Mouse (Mus musculus): ENCODE data around the gene Ifrd1. TPM values are rescaled to one million over a fixed set of nuclear protein-coding genes. Genes with fewer than 3 reads are reported as not detected.

Gene Ifrd1
- 156 and 163 TPM in 2 replicates for polyA plus RNA-seq (2015; fragmentation: Nextera tagmentation; extraction: Ambion mirVana)

DNA sequence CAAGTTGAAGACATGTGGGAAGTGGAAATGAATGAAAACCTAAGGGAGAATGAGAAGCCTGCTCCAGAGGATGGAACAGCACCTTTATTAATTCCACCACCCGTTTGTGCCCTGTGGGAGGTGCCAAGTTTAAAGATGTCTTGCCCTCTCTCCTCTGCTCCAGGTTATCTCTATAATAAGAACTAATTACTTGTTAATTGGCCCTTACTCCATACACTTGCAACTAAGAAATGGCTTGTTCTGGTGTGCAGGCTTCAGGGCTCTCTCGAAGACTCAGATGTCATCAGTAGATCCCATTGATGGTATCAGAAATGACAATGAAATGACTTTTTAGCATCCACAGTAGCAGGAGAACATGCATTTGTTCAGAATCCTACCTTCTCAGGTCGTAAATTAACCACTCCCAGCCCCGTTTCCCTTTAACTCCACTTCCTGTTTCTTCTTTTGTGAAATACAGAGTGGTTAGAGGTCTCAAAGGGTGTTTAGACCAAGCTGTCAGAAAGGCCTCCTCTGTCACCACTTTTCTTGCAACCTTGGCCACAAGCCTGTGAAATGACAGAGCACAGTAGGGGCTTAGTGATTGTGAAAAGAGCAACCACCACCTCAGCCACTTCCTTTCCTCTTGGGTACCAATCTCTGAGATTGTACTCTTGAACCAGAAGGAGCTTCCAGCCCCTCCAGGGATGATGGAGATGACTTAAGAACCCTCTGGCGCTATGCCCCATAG is at the start of gene Ifrd1:
Gene Ifrd1, minus strand, starts transcription at position 51 of the 727 bp plus-strand sequence.
- 82% methylated on average over 5 of the region's 5 CpGs for WGBS
- no peak within 1 kb of the TSS for H3K9ac ChIP-seq

DNA sequence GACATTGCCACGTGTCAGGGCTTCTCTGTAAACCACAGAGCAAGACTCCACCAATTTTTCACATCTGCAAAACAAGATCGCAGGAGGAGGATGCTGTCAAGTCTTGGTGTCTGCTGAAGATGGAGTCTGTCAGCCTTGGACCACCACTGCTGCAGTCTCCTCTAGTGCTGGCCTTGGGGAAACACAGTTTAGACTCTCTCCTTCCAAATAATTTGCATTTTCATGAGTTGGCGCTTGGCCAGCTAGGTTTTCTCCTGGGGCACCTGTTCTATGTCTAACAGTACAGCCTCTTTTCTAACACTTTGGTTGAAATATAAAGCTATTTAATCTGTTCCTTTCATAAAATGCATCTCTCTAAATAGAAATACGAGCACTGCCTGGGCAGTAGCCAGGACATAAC is 38.2 kb upstream of the Ifrd1 start:
- ATAC-seq (ENCODE audit: low FRiP score, low read depth): no peak
- no peak overlapping the region for H3K4me2 ChIP-seq
- H3K9me3 ChIP-seq: no peaks in the 10 kb centered on the region; the same call in 1 of the 2 replicates
- H3K27ac ChIP-seq (replicated peaks): no peak overlapping the region
- H3K27me3 ChIP-seq: no peaks in the 10 kb centered on the region
- WGBS: 80% methylated on average over 4 of the region's 4 CpGs
- H3K36me3 ChIP-seq: no peaks in the 10 kb centered on the region
- no peaks in the 10 kb centered on the region for H3K4me1 ChIP-seq (replicated peaks)
- no peak overlapping the region for H3K9ac ChIP-seq
- no peak overlapping the region for H3K4me3 ChIP-seq

More for the DNA sequence above, at the start of gene Ifrd1:
- Histone ChIP-seq H3K4me2 (no peak within 1 kb of the TSS), H3K9me3 (no peaks in the 10 kb centered on the region), H3K27ac (replicated peaks) (no peak within 1 kb of the TSS), H3K36me3 (no peaks in the 10 kb centered on the region), H3K4me3 (no peak within 1 kb of the TSS), H3K27me3 (no peaks in the 10 kb centered on the region), H3K4me1 (replicated peaks) (peaks cover 4% of the 10 kb centered on the region; the same call in 1 of the 2 replicates)
- ATAC-seq (ENCODE audit: low FRiP score, low read depth): no peak

DNA sequence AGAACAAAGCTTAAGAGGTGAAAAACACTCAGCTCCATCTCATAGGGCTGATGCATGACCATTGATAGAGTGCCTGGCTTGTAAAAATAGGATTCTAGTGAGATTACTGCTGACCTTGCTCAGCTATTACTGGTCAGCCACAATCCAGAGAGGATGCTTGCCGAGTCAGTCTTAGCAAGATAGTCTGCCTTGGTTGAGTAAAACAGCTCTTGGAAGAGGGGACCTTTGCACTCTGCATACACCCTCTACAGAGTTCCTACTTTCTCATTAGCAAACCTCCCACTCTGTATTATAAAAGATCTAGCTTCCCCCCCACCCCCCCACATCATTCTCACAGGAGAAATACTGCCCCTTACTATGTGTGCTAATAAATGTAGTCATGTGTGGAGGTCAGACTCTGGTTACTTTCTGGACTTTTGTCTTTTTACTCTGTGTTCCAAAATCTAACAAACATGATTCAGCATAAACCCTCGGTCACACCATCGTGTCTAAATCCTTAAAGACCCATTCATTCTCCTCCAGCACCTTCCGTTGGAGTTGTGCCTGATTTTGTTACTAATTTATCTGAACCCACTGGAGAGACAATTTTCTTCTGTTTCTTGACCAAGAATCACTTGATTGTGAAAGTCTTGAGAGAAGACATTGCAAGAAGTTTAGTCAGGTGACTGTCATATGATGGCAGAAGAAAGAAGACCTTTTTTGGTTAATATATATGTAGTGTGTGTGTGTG is 32.5 kb upstream of the Ifrd1 start:
- no peak overlapping the region for H3K9ac ChIP-seq
- H3K9me3 ChIP-seq: no peaks in the 10 kb centered on the region
- no peak overlapping the region for H3K4me3 ChIP-seq
- H3K36me3 ChIP-seq: no peaks in the 10 kb centered on the region
- no peak overlapping the region for H3K27ac ChIP-seq (replicated peaks)
- no peaks in the 10 kb centered on the region for H3K4me1 ChIP-seq (replicated peaks)
- no peak for ATAC-seq (ENCODE audit: low FRiP score, low read depth)
- H3K27me3 ChIP-seq: no peaks in the 10 kb centered on the region
- H3K4me2 ChIP-seq: no peak overlapping the region
- 93% methylated on average over 4 of the region's 4 CpGs for WGBS

DNA sequence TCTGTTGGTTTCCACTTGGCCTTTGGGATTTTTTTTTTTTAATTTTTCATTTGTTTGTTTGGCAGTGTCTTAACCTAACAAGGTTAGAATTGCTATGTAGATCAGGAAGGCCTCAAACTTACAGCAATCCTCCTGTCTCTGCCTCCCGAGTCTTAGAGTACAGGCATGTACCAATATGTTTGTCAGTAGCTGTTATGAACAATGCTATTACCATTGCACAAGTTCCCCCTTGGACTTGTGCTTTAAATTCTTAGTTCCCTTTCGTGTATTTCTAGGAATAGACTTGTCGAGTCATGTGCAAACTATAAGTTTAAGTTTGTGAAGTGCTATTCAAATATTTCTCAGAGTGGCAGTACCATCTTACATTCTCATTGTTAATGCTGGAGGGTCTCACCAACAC is 29.3 kb upstream of the Ifrd1 start:
- ATAC-seq (ENCODE audit: low FRiP score, low read depth): no peak
- 90% methylated on average over 3 of the region's 3 CpGs for WGBS
- Histone ChIP-seq H3K4me3 (no peak overlapping the region), H3K4me1 (replicated peaks) (no peaks in the 10 kb centered on the region), H3K9ac (no peak overlapping the region), H3K36me3 (no peaks in the 10 kb centered on the region), H3K27me3 (no peaks in the 10 kb centered on the region), H3K9me3 (no peaks in the 10 kb centered on the region), H3K27ac (replicated peaks) (no peak overlapping the region), H3K4me2 (no peak overlapping the region)

DNA sequence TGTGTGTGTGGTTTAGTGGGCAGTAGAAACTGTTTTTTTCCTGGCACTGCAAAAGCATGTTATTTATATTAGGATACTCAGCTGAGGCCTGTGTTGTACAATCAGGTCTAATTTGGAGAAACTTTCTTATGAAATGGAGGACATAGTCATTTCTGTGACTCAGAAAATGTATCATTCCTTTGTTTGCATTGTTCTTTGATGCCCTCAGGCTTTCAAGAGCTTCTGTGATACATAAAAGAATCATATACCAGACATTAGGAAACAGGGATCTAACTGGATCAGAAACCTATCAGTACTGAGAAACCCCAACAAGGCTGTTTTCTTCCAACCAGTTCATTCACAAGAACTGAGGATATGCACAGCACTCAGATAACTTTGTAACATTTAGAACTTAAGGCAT is 26.6 kb upstream of the Ifrd1 start:
- no peak overlapping the region for H3K4me2 ChIP-seq
- no peaks in the 10 kb centered on the region for H3K9me3 ChIP-seq
- no peak overlapping the region for H3K27ac ChIP-seq (replicated peaks)
- H3K4me1 ChIP-seq (replicated peaks): no peaks in the 10 kb centered on the region
- ATAC-seq (ENCODE audit: low FRiP score, low read depth): no peak
- no peak overlapping the region for H3K4me3 ChIP-seq
- H3K27me3 ChIP-seq: no peaks in the 10 kb centered on the region
- no peaks in the 10 kb centered on the region for H3K36me3 ChIP-seq
- no peak overlapping the region for H3K9ac ChIP-seq

DNA sequence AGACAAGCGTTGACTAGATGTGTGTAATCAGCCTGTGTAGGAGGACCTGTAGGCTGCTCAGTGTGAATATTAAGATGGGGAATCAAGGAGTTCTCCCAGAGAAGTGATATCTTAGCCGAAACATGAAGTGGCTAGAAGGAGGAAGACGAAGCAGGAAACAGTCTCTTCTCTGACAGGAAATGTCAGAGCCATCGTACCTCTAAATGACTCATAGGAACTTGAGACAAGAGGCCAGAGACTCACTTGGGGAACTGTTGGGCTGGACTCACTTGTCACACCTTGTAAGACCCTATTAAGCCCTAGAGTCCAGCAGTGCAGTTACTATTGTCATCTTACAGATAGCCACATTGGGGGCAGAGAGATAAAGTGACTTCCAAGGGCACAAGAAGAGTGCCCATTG is 25.0 kb upstream of the Ifrd1 start:
- Histone ChIP-seq H3K9ac (no peak overlapping the region), H3K36me3 (no peaks in the 10 kb centered on the region), H3K27ac (replicated peaks) (no peak overlapping the region), H3K4me2 (no peak overlapping the region), H3K9me3 (no peaks in the 10 kb centered on the region), H3K4me1 (replicated peaks) (no peaks in the 10 kb centered on the region), H3K27me3 (no peaks in the 10 kb centered on the region), H3K4me3 (no peak overlapping the region)
- 95% methylated on average over 4 of the region's 4 CpGs for WGBS
- ATAC-seq (ENCODE audit: low FRiP score, low read depth): no peak

DNA sequence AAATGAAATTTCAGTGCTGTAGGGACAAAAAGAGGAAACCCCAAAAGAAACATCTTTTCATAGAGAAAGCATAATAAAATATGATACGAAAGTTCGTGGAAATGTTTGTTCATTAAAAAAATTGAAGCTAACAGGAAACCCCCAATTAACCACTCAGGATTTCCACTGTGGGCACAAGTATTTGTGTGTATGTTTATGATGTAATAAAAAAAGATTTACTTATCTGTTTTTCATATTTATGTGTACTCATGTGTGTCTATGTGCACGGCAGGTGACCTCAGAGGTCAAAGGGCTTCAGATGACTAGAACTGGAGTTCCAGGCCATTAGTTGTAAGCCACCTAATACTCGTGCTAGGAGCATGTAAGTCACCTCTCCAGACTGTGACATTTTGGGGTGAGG is 24.4 kb upstream of the Ifrd1 start:
- no peaks in the 10 kb centered on the region for H3K36me3 ChIP-seq
- no peaks in the 10 kb centered on the region for H3K4me1 ChIP-seq (replicated peaks)
- WGBS: 82% methylated on average over 4 of the region's 4 CpGs
- no peaks in the 10 kb centered on the region for H3K9me3 ChIP-seq
- no peak for ATAC-seq (ENCODE audit: low FRiP score, low read depth)
- H3K27me3 ChIP-seq: no peaks in the 10 kb centered on the region
- H3K4me3 ChIP-seq: no peak overlapping the region
- H3K9ac ChIP-seq: no peak overlapping the region
- H3K4me2 ChIP-seq: no peak overlapping the region
- no peak overlapping the region for H3K27ac ChIP-seq (replicated peaks)

DNA sequence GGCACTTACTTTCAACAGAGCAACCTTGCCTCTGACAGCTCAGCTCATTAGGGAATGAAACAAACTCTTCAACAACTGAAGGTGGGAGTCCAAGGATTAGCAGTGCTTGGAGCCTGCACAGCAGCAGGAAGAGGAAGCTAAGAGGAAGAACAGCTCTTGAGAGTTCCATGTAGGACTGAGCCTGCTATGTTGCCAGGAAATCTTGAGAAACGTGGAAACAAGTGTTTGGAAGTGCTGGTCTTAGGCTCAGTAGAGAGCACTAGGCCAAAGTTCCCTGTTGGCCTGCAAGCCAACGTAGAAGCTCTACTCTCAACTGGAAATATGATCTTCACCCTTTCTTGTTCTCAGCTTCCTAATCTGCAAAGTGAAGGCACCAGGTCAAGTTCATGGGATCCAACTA is 20.0 kb upstream of the Ifrd1 start:
- Histone ChIP-seq H3K4me1 (replicated peaks) (no peaks in the 10 kb centered on the region), H3K9me3 (no peaks in the 10 kb centered on the region), H3K4me2 (no peak overlapping the region), H3K36me3 (no peaks in the 10 kb centered on the region), H3K4me3 (no peak overlapping the region), H3K9ac (no peak overlapping the region), H3K27ac (replicated peaks) (no peak overlapping the region), H3K27me3 (no peaks in the 10 kb centered on the region)
- WGBS: 76% methylated on average over 2 of the region's 2 CpGs
- no peak for ATAC-seq (ENCODE audit: low FRiP score, low read depth)

DNA sequence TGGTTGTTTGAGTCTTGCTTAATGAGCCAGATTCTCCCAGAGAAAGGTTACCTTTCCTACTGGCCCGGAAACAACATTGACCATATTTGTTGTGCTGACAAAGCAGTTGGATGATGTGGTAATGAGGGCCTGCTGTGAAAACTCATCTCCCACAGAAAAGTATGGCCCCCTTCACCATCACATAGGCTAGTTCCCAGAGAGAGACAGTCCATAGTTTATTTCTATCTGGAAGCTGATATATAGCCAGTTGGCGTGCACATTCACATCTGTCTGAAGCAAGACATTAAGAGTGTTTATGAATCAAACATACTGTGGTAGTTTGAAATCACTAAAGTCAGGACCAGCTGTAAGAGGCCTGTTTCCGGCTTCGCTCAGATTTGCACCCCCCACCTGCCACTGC is 15.4 kb upstream of the Ifrd1 start:
- H3K9me3 ChIP-seq: no peaks in the 10 kb centered on the region
- H3K27ac ChIP-seq (replicated peaks): no peak overlapping the region
- ATAC-seq (ENCODE audit: low FRiP score, low read depth): no peak
- no peaks in the 10 kb centered on the region for H3K4me1 ChIP-seq (replicated peaks)
- no peaks in the 10 kb centered on the region for H3K27me3 ChIP-seq
- no peaks in the 10 kb centered on the region for H3K36me3 ChIP-seq
- H3K4me2 ChIP-seq: no peak overlapping the region
- H3K4me3 ChIP-seq: no peak overlapping the region
- H3K9ac ChIP-seq: no peak overlapping the region
- 71% methylated on average over 4 of the region's 4 CpGs for WGBS

DNA sequence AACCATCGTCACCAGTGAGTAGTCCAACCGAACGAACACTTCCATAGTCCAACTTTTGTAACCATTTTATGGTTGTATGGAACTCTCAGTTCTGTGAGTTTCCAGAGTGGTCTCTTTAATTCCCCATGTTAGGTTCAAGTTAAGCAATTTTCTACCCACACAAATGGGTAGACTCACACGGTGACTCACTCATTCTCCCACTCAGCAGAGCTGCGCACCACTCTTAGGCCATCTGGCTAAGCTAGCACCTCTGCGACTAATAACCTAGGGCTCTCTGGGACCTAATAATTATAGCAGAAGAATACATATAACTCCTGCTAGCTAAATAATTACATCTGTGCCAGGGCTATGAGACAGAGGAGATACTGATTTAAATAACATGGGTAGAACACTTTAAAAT is 14.7 kb upstream of the Ifrd1 start:
- 85% methylated on average over 6 of the region's 6 CpGs for WGBS
- Histone ChIP-seq H3K4me3 (no peak overlapping the region), H3K27me3 (no peaks in the 10 kb centered on the region), H3K36me3 (no peaks in the 10 kb centered on the region), H3K4me1 (replicated peaks) (no peaks in the 10 kb centered on the region), H3K9ac (no peak overlapping the region), H3K9me3 (no peaks in the 10 kb centered on the region), H3K4me2 (no peak overlapping the region), H3K27ac (replicated peaks) (no peak overlapping the region)
- no peak for ATAC-seq (ENCODE audit: low FRiP score, low read depth)

DNA sequence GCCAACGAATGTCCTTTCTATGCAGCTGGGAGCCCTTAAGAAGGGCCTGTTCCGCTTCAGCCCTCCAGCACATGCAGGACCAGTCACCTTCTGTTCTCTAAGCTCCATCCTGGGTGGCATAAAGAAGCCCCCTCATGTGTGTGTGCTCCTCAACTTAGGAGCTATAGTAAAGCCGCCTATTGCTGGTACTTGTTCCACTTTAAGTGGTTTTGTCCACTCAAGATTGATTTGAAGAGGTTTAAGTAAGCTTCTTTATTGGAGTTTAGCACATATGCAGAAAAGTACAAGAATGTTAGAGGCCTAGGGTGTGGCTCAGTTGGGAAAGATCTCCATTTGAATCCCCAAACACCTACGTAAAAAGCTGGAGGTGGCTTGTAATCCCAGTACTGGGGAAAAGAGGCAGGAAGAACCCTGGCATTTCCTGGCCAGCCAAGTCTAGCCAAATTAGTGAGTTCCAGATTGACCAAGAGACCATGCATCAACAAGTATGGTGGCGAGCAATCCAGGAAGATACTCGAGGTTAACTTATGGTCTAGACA is 10.2 kb upstream of the Ifrd1 start:
- no peaks in the 10 kb centered on the region for H3K36me3 ChIP-seq
- no peaks in the 10 kb centered on the region for H3K27me3 ChIP-seq
- no peak overlapping the region for H3K4me3 ChIP-seq
- H3K9ac ChIP-seq: no peak overlapping the region
- no peak overlapping the region for H3K4me2 ChIP-seq
- no peaks in the 10 kb centered on the region for H3K4me1 ChIP-seq (replicated peaks)
- no peak overlapping the region for H3K27ac ChIP-seq (replicated peaks)
- ATAC-seq (ENCODE audit: low FRiP score, low read depth): no peak
- 94% methylated on average over 6 of the region's 6 CpGs for WGBS
- no peaks in the 10 kb centered on the region for H3K9me3 ChIP-seq

DNA sequence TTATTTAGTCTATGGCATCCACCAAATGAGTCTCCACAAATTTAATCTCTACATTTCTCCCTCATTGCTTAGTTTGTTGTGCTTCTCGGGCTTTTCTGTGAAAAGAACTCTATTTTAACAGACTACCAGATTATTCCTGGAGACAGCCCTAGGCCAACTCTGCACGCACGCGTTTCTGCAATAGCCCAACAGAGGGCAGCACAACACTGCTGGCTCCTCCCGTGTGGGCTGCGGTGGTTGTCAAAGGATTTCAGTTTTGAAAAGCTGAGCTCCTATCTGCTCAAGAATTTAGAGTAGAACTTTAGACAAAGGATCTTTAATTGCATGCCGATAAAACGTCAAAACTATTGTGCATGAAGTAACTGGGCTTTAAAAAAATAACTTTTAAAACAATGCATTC is 8.9 kb upstream of the Ifrd1 start:
- no peak overlapping the region for H3K4me2 ChIP-seq
- WGBS: 4% methylated on average over 8 of the region's 8 CpGs
- no peak overlapping the region for H3K9ac ChIP-seq
- no peaks in the 10 kb centered on the region for H3K27me3 ChIP-seq
- H3K36me3 ChIP-seq: no peaks in the 10 kb centered on the region
- peak; percentile 73; the same call in 1 of the 2 replicates for ATAC-seq (ENCODE audit: low FRiP score, low read depth)
- H3K27ac ChIP-seq (replicated peaks): no peak overlapping the region
- H3K4me3 ChIP-seq: no peak overlapping the region
- H3K9me3 ChIP-seq: no peaks in the 10 kb centered on the region
- no peaks in the 10 kb centered on the region for H3K4me1 ChIP-seq (replicated peaks)

All from hindbrain, embryonic 15.5 days (tissue).